Mouse (Mus musculus): ENCODE measurements around the gene Shox2. TPM values are rescaled to one million over a fixed set of nuclear protein-coding genes. Genes with fewer than 3 reads are reported as not detected.

The Shox2 gene
- polyA plus RNA-seq, 1 experiment from 2014 or later, result 6.8 TPM

GRCm38 (mm10) chr3:66970661-66971331 lies 10.8 kb downstream of the Shox2 start:
- H3K4me3 ChIP-seq (ENCODE audit: low read depth, low read length), result no peak overlapping the region
- under 1% methylated on average over 29 of the region's 29 CpGs for WGBS
- H3K9me3 ChIP-seq (replicated peaks; ENCODE audit: control insufficient read depth, low read length), result no peaks in the 10 kb centered on the region
- H3K27ac ChIP-seq (ENCODE audit: low read depth, low read length), result no peak overlapping the region
- H3K9ac ChIP-seq (ENCODE audit: low read length), result no peak overlapping the region
- peaks cover 68% of the 10 kb centered on the region for H3K27me3 ChIP-seq (replicated peaks; ENCODE audit: control insufficient read depth, insufficient read depth, low read length)
- ATAC-seq, result no peak
- peaks cover 10% of the 10 kb centered on the region for H3K4me1 ChIP-seq (ENCODE audit: control insufficient read depth, insufficient read depth, low read length)
- no peaks in the 10 kb centered on the region for H3K36me3 ChIP-seq (ENCODE audit: control insufficient read depth, insufficient read depth, low read length)
- H3K4me2 ChIP-seq (ENCODE audit: low read length), result peak overlapping the region; percentile 23
- DNase-seq (ENCODE audit: low spot score), result no peak

GRCm38 (mm10) chr3:66970261-66970660 lies 11.3 kb downstream of the Shox2 start:
- no peaks in the 10 kb centered on the region for H3K36me3 ChIP-seq (ENCODE audit: control insufficient read depth, insufficient read depth, low read length)
- peaks cover 10% of the 10 kb centered on the region for H3K4me1 ChIP-seq (ENCODE audit: control insufficient read depth, insufficient read depth, low read length)
- H3K4me3 ChIP-seq (ENCODE audit: low read depth, low read length), result no peak overlapping the region
- no peak overlapping the region for H3K9ac ChIP-seq (ENCODE audit: low read length)
- H3K27ac ChIP-seq (ENCODE audit: low read depth, low read length), result no peak overlapping the region
- no peak overlapping the region for H3K4me2 ChIP-seq (ENCODE audit: low read length)
- H3K9me3 ChIP-seq (replicated peaks; ENCODE audit: control insufficient read depth, low read length), result no peaks in the 10 kb centered on the region
- DNase-seq (ENCODE audit: low spot score), result no peak
- WGBS, result 3% methylated on average over 10 of the region's 10 CpGs
- ATAC-seq, result no peak
- peaks cover 67% of the 10 kb centered on the region for H3K27me3 ChIP-seq (replicated peaks; ENCODE audit: control insufficient read depth, insufficient read depth, low read length)

GRCm38 (mm10) chr3:66967508-66967907 lies 14.1 kb downstream of the Shox2 start:
- Histone ChIP-seq H3K4me2 (ENCODE audit: low read length) (no peak overlapping the region), H3K4me3 (ENCODE audit: low read depth, low read length) (no peak overlapping the region), H3K36me3 (ENCODE audit: control insufficient read depth, insufficient read depth, low read length) (no peaks in the 10 kb centered on the region), H3K9me3 (replicated peaks; ENCODE audit: control insufficient read depth, low read length) (no peaks in the 10 kb centered on the region), H3K27me3 (replicated peaks; ENCODE audit: control insufficient read depth, insufficient read depth, low read length) (peaks cover 48% of the 10 kb centered on the region), H3K9ac (ENCODE audit: low read length) (no peak overlapping the region), H3K27ac (ENCODE audit: low read depth, low read length) (no peak overlapping the region), H3K4me1 (ENCODE audit: control insufficient read depth, insufficient read depth, low read length) (peaks cover 3% of the 10 kb centered on the region)
- ATAC-seq (no peak), DNase-seq (ENCODE audit: low spot score) (no peak)
- WGBS, result 61% methylated on average over 4 of the region's 4 CpGs

GRCm38 (mm10) chr3:66964884-66965283 lies 16.7 kb downstream of the Shox2 start:
- Histone ChIP-seq H3K4me1 (ENCODE audit: control insufficient read depth, insufficient read depth, low read length) (no peaks in the 10 kb centered on the region), H3K4me2 (ENCODE audit: low read length) (no peak overlapping the region), H3K27ac (ENCODE audit: low read depth, low read length) (no peak overlapping the region), H3K9me3 (replicated peaks; ENCODE audit: control insufficient read depth, low read length) (no peaks in the 10 kb centered on the region), H3K36me3 (ENCODE audit: control insufficient read depth, insufficient read depth, low read length) (no peaks in the 10 kb centered on the region), H3K27me3 (replicated peaks; ENCODE audit: control insufficient read depth, insufficient read depth, low read length) (peaks cover 25% of the 10 kb centered on the region), H3K4me3 (ENCODE audit: low read depth, low read length) (no peak overlapping the region), H3K9ac (ENCODE audit: low read length) (no peak overlapping the region)
- WGBS, result 41% methylated on average over 3 of the region's 3 CpGs
- no peak for DNase-seq (ENCODE audit: low spot score)
- ATAC-seq, result no peak

- no peak overlapping the region for H3K27ac ChIP-seq (ENCODE audit: low read depth, low read length)
- 78% methylated on average over 5 of the region's 5 CpGs for WGBS
- DNase-seq (ENCODE audit: low spot score), result no peak
- no peak overlapping the region for H3K4me3 ChIP-seq (ENCODE audit: low read depth, low read length)
- H3K9ac ChIP-seq (ENCODE audit: low read length), result no peak overlapping the region
- H3K36me3 ChIP-seq (ENCODE audit: control insufficient read depth, insufficient read depth, low read length), result no peaks in the 10 kb centered on the region
- H3K9me3 ChIP-seq (replicated peaks; ENCODE audit: control insufficient read depth, low read length), result no peaks in the 10 kb centered on the region
- ATAC-seq, result no peak
- H3K27me3 ChIP-seq (replicated peaks; ENCODE audit: control insufficient read depth, insufficient read depth, low read length), result peaks cover 3% of the 10 kb centered on the region; the same call in 1 of the 2 replicates
- no peaks in the 10 kb centered on the region for H3K4me1 ChIP-seq (ENCODE audit: control insufficient read depth, insufficient read depth, low read length)
- H3K4me2 ChIP-seq (ENCODE audit: low read length), result no peak overlapping the region
Measured at GRCm38 (mm10) chr3:66959972-66960371, 21.6 kb downstream of the Shox2 start.

GRCm38 (mm10) chr3:66955126-66955525 lies 26.4 kb downstream of the Shox2 start:
- Histone ChIP-seq H3K9ac (ENCODE audit: low read length) (no peak overlapping the region), H3K4me2 (ENCODE audit: low read length) (no peak overlapping the region), H3K9me3 (replicated peaks; ENCODE audit: control insufficient read depth, low read length) (no peaks in the 10 kb centered on the region), H3K4me3 (ENCODE audit: low read depth, low read length) (no peak overlapping the region), H3K27me3 (replicated peaks; ENCODE audit: control insufficient read depth, insufficient read depth, low read length) (no peaks in the 10 kb centered on the region), H3K27ac (ENCODE audit: low read depth, low read length) (no peak overlapping the region), H3K4me1 (ENCODE audit: control insufficient read depth, insufficient read depth, low read length) (no peaks in the 10 kb centered on the region), H3K36me3 (ENCODE audit: control insufficient read depth, insufficient read depth, low read length) (no peaks in the 10 kb centered on the region)
- 47% methylated on average over 2 of the region's 2 CpGs for WGBS
- no peak for DNase-seq (ENCODE audit: low spot score)
- ATAC-seq, result 0 out of 2 replicates have a peak, but pooled peaks have one; percentile 37

- ATAC-seq, result no peak
- no peak overlapping the region for H3K27ac ChIP-seq (ENCODE audit: low read depth, low read length)
Measured at GRCm38 (mm10) chr3:66939675-66940074, 41.9 kb downstream of the Shox2 start.

GRCm38 (mm10) chr3:66922436-66922835 lies 59.1 kb downstream of the Shox2 start:
- no peaks in the 10 kb centered on the region for H3K36me3 ChIP-seq (ENCODE audit: control insufficient read depth, insufficient read depth, low read length)
- 0 out of 2 replicates have a peak, but pooled peaks cover 3% of the 10 kb centered on the region for H3K9me3 ChIP-seq (replicated peaks; ENCODE audit: control insufficient read depth, low read length)
- ATAC-seq, result peak; percentile 55; the same call in 1 of the 2 replicates
- 16% methylated on average over 3 of the region's 3 CpGs for WGBS
- H3K9ac ChIP-seq (ENCODE audit: low read length), result no peak overlapping the region
- H3K4me1 ChIP-seq (ENCODE audit: control insufficient read depth, insufficient read depth, low read length), result no peaks in the 10 kb centered on the region; the same call in 1 of the 2 replicates
- DNase-seq (ENCODE audit: low spot score), result peak; percentile 80
- H3K27me3 ChIP-seq (replicated peaks; ENCODE audit: control insufficient read depth, insufficient read depth, low read length), result no peaks in the 10 kb centered on the region
- H3K4me3 ChIP-seq (ENCODE audit: low read depth, low read length), result no peak overlapping the region
- no peak overlapping the region for H3K4me2 ChIP-seq (ENCODE audit: low read length)
- no peak overlapping the region for H3K27ac ChIP-seq (ENCODE audit: low read depth, low read length)

More at GRCm38 (mm10) chr3:66939675-66940074, 41.9 kb downstream of the Shox2 start:
- H3K9ac ChIP-seq (ENCODE audit: low read length), result no peak overlapping the region
- no peak for DNase-seq (ENCODE audit: low spot score)
- WGBS, result 65% methylated on average over 10 of the region's 10 CpGs
- H3K4me1 ChIP-seq (ENCODE audit: control insufficient read depth, insufficient read depth, low read length), result no peaks in the 10 kb centered on the region
- no peak overlapping the region for H3K4me3 ChIP-seq (ENCODE audit: low read depth, low read length)
- no peak overlapping the region for H3K4me2 ChIP-seq (ENCODE audit: low read length)
- H3K27me3 ChIP-seq (replicated peaks; ENCODE audit: control insufficient read depth, insufficient read depth, low read length), result no peaks in the 10 kb centered on the region
- H3K36me3 ChIP-seq (ENCODE audit: control insufficient read depth, insufficient read depth, low read length), result no peaks in the 10 kb centered on the region
- no peaks in the 10 kb centered on the region for H3K9me3 ChIP-seq (replicated peaks; ENCODE audit: control insufficient read depth, low read length)
